ENCODE assay signal across 14 mouse cellular contexts in the genomic region with DNA sequence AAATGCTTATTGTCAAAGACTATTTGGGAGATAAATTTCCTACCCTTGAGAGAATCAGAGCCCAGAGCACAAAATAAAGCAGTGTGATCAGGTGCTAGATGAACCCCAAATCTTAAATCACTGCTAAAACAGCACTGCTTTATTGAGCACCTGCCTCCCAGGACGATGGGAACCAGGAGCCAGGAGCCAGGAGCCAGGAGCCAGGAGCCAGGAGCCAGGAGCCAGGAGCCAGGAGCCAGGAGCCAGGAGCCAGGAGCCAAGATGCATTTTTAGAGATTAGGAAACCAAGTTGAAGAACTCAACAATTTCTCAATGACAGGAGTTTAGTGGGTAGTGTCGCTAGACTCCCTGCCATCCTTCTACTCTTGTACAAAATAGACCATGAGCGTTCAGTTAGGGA.
"Had no signal": no experiment of that assay in that cellular context is flagged by ENCODE, and none has a peak within 500 bp of the region (broad histone marks: within the 10 kb centered on the region; RNA-seq: fewer than 3 reads in every experiment).

No protein-coding gene starts in this region.

- DNase-seq: kidney, postnatal 14 days; liver, embryonic 13.5 days; liver, postnatal 0 days; lung, postnatal 14 days; thymus, adult 18-20 months; thymus, postnatal 14 days had no signal

- H3K4me1 ChIP-seq: limb, embryonic 10.5 days; liver, embryonic 13.5 days; lung, embryonic 15.5 days; megakaryocyte, embryonic 14.5 days; midbrain, embryonic 15.5 days; neural tube, embryonic 12.5 days had no signal

- H3K4me3 ChIP-seq: left cerebral cortex, adult 2 months; limb, embryonic 10.5 days; liver, embryonic 13.5 days; lung, embryonic 15.5 days; megakaryocyte, embryonic 14.5 days; midbrain, embryonic 15.5 days; neural tube, embryonic 12.5 days had no signal

- H3K27ac ChIP-seq: left cerebral cortex, adult 2 months; limb, embryonic 10.5 days; liver, embryonic 13.5 days; lung, embryonic 15.5 days; macrophage; midbrain, embryonic 15.5 days; neural tube, embryonic 12.5 days; stomach, postnatal 0 days had no signal

- H3K27me3 ChIP-seq: liver, embryonic 13.5 days; lung, embryonic 15.5 days; megakaryocyte, embryonic 14.5 days; midbrain, embryonic 15.5 days; neural tube, embryonic 12.5 days had no signal

- H3K36me3 ChIP-seq: limb, embryonic 10.5 days; liver, embryonic 13.5 days; lung, embryonic 15.5 days; midbrain, embryonic 15.5 days; neural tube, embryonic 12.5 days had no signal
